In the genomic region with DNA sequence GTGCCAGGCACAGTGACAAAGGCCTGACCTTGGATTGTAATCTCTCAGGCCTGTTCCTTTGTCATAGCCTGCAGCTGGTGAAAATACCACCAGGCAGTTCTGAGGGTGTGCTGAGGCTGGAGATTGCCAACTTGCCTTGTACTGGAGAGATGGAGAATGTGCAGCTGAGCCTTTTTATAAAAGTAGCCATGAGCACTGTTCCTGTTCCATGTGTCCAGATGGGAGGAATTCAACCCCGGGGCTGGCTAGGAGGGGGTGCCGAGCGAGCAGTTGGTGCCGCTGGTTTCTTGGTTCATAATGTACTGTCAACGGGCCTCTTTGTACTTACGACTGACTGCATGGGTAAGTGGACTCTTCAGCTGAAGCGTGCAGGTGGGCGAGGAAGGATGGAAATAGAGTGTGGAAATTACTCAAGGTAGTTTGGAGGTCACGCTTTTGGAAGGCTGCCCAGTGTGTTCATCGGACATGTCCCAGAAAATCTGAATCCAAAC, we compare ENCODE assay signal across 18 mouse cellular contexts. TPM values are rescaled to one million over a fixed set of nuclear protein-coding genes. Genes with fewer than 3 reads are reported as not detected.
DNase-seq lines count a peak whose midpoint lies in the region; ATAC-seq and TF ChIP-seq lines count a peak whose summit lies in the region.
"Had no signal": no experiment of that assay in that cellular context is flagged by ENCODE, and none has a peak within 500 bp of the region (broad histone marks: within the 10 kb centered on the region; RNA-seq: fewer than 3 reads in every experiment).

No protein-coding gene starts in this region.

- no peak for TF ChIP-seq POLR2A in brain, embryonic 14.5 days (IDR thresholded peaks at IDR 0.05; ENCODE audit: borderline replicate concordance, extremely low read depth, insufficient read depth, insufficient read length, poor library complexity, severe bottlenecking)

- no peaks in the 10 kb centered on the region for H3K9me3 ChIP-seq in forebrain, embryonic 15.5 days
- no peaks in the 10 kb centered on the region for H3K9me3 ChIP-seq in forebrain, embryonic 16.5 days (ENCODE audit: control insufficient read depth, low read length)
- H3K9me3 ChIP-seq in heart, embryonic 16.5 days (replicated peaks; ENCODE audit: control insufficient read depth, low read length): 0 out of 2 replicates have a peak, but pooled peaks cover 2% of the 10 kb centered on the region
- H3K9me3 ChIP-seq in midbrain, embryonic 11.5 days (ENCODE audit: control insufficient read depth, low read length): no peaks in the 10 kb centered on the region
- H3K9me3 ChIP-seq in midbrain, embryonic 15.5 days: no peaks in the 10 kb centered on the region
- no peaks in the 10 kb centered on the region for H3K9me3 ChIP-seq in kidney, embryonic 16.5 days (ENCODE audit: low read length)
- H3K9me3 ChIP-seq: embryonic facial prominence, embryonic 15.5 days; forebrain, embryonic 12.5 days; hindbrain, embryonic 10.5 days had no signal

- 0 out of 2 replicates have a peak overlapping the region, but pooled peaks have one; percentile 5 for H3K27ac ChIP-seq in forebrain, embryonic 15.5 days (replicated peaks)
- H3K27ac ChIP-seq in forebrain, embryonic 16.5 days (ENCODE audit: low read length): no peak overlapping the region
- H3K27ac ChIP-seq in heart, embryonic 16.5 days (ENCODE audit: low read length): peak overlapping the region; percentile 63
- 0 out of 2 replicates have a peak overlapping the region, but pooled peaks have one; percentile 14 for H3K27ac ChIP-seq in midbrain, embryonic 11.5 days (ENCODE audit: low read depth, low read length)
- H3K27ac ChIP-seq in midbrain, embryonic 15.5 days: no peak overlapping the region
- no peak overlapping the region for H3K27ac ChIP-seq in kidney, embryonic 16.5 days (ENCODE audit: low read length)
- H3K27ac ChIP-seq: embryonic facial prominence, embryonic 15.5 days; forebrain, embryonic 12.5 days; gastrocnemius, adult 2 months; hindbrain, embryonic 10.5 days; kidney, postnatal 0 days; liver, embryonic 14.5 days had no signal

- no peak for ATAC-seq in forebrain, embryonic 15.5 days (replicated peaks)
- no peak for ATAC-seq in forebrain, embryonic 16.5 days
- ATAC-seq in heart, embryonic 16.5 days (replicated peaks; ENCODE audit: extremely low read depth, insufficient read depth, low FRiP score): peak; percentile 45; the same call in 1 of the 2 replicates
- no peak for ATAC-seq in midbrain, embryonic 11.5 days (ENCODE audit: low FRiP score)
- ATAC-seq in midbrain, embryonic 15.5 days (replicated peaks): no peak
- ATAC-seq in kidney, embryonic 16.5 days (ENCODE audit: low FRiP score, low TSS enrichment): no peak

- WGBS in forebrain, embryonic 15.5 days: 71% methylated on average over 10 of the region's 10 CpGs
- 68% methylated on average over 10 of the region's 10 CpGs for WGBS in forebrain, embryonic 16.5 days
- WGBS in heart, embryonic 16.5 days: 50% methylated on average over 10 of the region's 10 CpGs
- WGBS in midbrain, embryonic 11.5 days: 90% methylated on average over 10 of the region's 10 CpGs
- 81% methylated on average over 10 of the region's 10 CpGs for WGBS in midbrain, embryonic 15.5 days
- WGBS in kidney, embryonic 16.5 days: 81% methylated on average over 10 of the region's 10 CpGs

- no peak for TF ChIP-seq CTCF in brain, embryonic 14.5 days (IDR thresholded peaks at IDR 0.05; ENCODE audit: borderline replicate concordance, extremely low read depth, insufficient read depth, insufficient read length)

- no peak overlapping the region for H3K9ac ChIP-seq in forebrain, embryonic 15.5 days (replicated peaks)
- H3K9ac ChIP-seq in forebrain, embryonic 16.5 days (replicated peaks; ENCODE audit: low read depth, low read length): no peak overlapping the region
- peak overlapping the region; percentile 3 for H3K9ac ChIP-seq in heart, embryonic 16.5 days (ENCODE audit: low read length)
- H3K9ac ChIP-seq in midbrain, embryonic 11.5 days (ENCODE audit: low read length): no peak overlapping the region
- H3K9ac ChIP-seq in midbrain, embryonic 15.5 days: no peak overlapping the region
- no peak overlapping the region for H3K9ac ChIP-seq in kidney, embryonic 16.5 days (replicated peaks; ENCODE audit: low read length)
- H3K9ac ChIP-seq: embryonic facial prominence, embryonic 15.5 days; forebrain, embryonic 12.5 days; liver, embryonic 14.5 days had no signal

- H3K27me3 ChIP-seq in forebrain, embryonic 15.5 days: no peaks in the 10 kb centered on the region
- no peaks in the 10 kb centered on the region for H3K27me3 ChIP-seq in forebrain, embryonic 16.5 days (replicated peaks; ENCODE audit: control insufficient read depth, insufficient read depth, low read length)
- no peaks in the 10 kb centered on the region for H3K27me3 ChIP-seq in heart, embryonic 16.5 days (ENCODE audit: control insufficient read depth, insufficient read depth, low read length)
- H3K27me3 ChIP-seq in midbrain, embryonic 11.5 days (ENCODE audit: control insufficient read depth, insufficient read depth, low read length): no peaks in the 10 kb centered on the region
- no peaks in the 10 kb centered on the region for H3K27me3 ChIP-seq in midbrain, embryonic 15.5 days (replicated peaks)
- no peaks in the 10 kb centered on the region for H3K27me3 ChIP-seq in kidney, embryonic 16.5 days (ENCODE audit: insufficient read depth, low read length)
- H3K27me3 ChIP-seq: embryonic facial prominence, embryonic 15.5 days; forebrain, embryonic 12.5 days had no signal

- H3K4me2 ChIP-seq in forebrain, embryonic 15.5 days (replicated peaks): no peak overlapping the region
- no peak overlapping the region for H3K4me2 ChIP-seq in forebrain, embryonic 16.5 days (ENCODE audit: low read length)
- 0 out of 2 replicates have a peak overlapping the region, but pooled peaks have one; percentile 14 for H3K4me2 ChIP-seq in heart, embryonic 16.5 days (ENCODE audit: low read depth, low read length)
- H3K4me2 ChIP-seq in midbrain, embryonic 11.5 days: no peak overlapping the region
- no peak overlapping the region for H3K4me2 ChIP-seq in midbrain, embryonic 15.5 days
- no peak overlapping the region for H3K4me2 ChIP-seq in kidney, embryonic 16.5 days (replicated peaks; ENCODE audit: low read depth, low read length)
- H3K4me2 ChIP-seq: embryonic facial prominence, embryonic 15.5 days; forebrain, embryonic 12.5 days had no signal

- no peak overlapping the region for H3K4me3 ChIP-seq in forebrain, embryonic 15.5 days
- H3K4me3 ChIP-seq in forebrain, embryonic 16.5 days (replicated peaks; ENCODE audit: low read length): no peak overlapping the region
- H3K4me3 ChIP-seq in heart, embryonic 16.5 days (ENCODE audit: low read length): no peak overlapping the region
- H3K4me3 ChIP-seq in midbrain, embryonic 11.5 days (ENCODE audit: low read depth, low read length): no peak overlapping the region
- H3K4me3 ChIP-seq in midbrain, embryonic 15.5 days: no peak overlapping the region
- no peak overlapping the region for H3K4me3 ChIP-seq in kidney, embryonic 16.5 days (ENCODE audit: low read length)
- H3K4me3 ChIP-seq: embryonic facial prominence, embryonic 15.5 days; forebrain, embryonic 12.5 days; gastrocnemius, adult 2 months; hindbrain, embryonic 10.5 days had no signal

- H3K4me1 ChIP-seq in forebrain, embryonic 15.5 days: peaks cover 17% of the 10 kb centered on the region
- H3K4me1 ChIP-seq in forebrain, embryonic 16.5 days (replicated peaks; ENCODE audit: control insufficient read depth, insufficient read depth, low read length): peaks cover 10% of the 10 kb centered on the region; the same call in 1 of the 2 replicates
- peaks cover 7% of the 10 kb centered on the region for H3K4me1 ChIP-seq in heart, embryonic 16.5 days (ENCODE audit: control insufficient read depth, insufficient read depth, low read length)
- no peaks in the 10 kb centered on the region for H3K4me1 ChIP-seq in midbrain, embryonic 11.5 days (ENCODE audit: control insufficient read depth, insufficient read depth, low read length)
- H3K4me1 ChIP-seq in midbrain, embryonic 15.5 days: no peaks in the 10 kb centered on the region
- no peaks in the 10 kb centered on the region for H3K4me1 ChIP-seq in kidney, embryonic 16.5 days (ENCODE audit: insufficient read depth, low read length)
- H3K4me1 ChIP-seq: embryonic facial prominence, embryonic 15.5 days; hindbrain, embryonic 10.5 days had no signal

- no peak for DNase-seq in heart, postnatal 36 days
- DNase-seq in midbrain, embryonic 11.5 days (ENCODE audit: low spot score, missing footprints): no peak
- peak; percentile 24 for DNase-seq in brain, embryonic 14.5 days (ENCODE audit: low read depth)
- DNase-seq: B cell, adult 2 months; cerebellum, adult 11-12 months; gastrocnemius, adult 2 months; lung, postnatal 14 days; thymus, postnatal 14 days had no signal

- intact Hi-C loops in heart, postnatal 36 days (cut with DNase I): no loop called here

- H3K36me3 ChIP-seq in forebrain, embryonic 15.5 days: no peaks in the 10 kb centered on the region
- H3K36me3 ChIP-seq in forebrain, embryonic 16.5 days (ENCODE audit: control insufficient read depth, insufficient read depth): no peaks in the 10 kb centered on the region
- no peaks in the 10 kb centered on the region for H3K36me3 ChIP-seq in heart, embryonic 16.5 days (ENCODE audit: control insufficient read depth, insufficient read depth)
- H3K36me3 ChIP-seq in midbrain, embryonic 11.5 days (ENCODE audit: control insufficient read depth, insufficient read depth, low read length): no peaks in the 10 kb centered on the region
- H3K36me3 ChIP-seq in midbrain, embryonic 15.5 days (replicated peaks): no peaks in the 10 kb centered on the region
- H3K36me3 ChIP-seq in kidney, embryonic 16.5 days (ENCODE audit: insufficient read depth, low read length): no peaks in the 10 kb centered on the region
- H3K36me3 ChIP-seq: embryonic facial prominence, embryonic 15.5 days had no signal

RNA-seq across cellular contexts. Expression of a gene that starts 10.4 kb away (rescaled TPM):
- 342 and 347 TPM in 2 replicates for polyA plus RNA-seq in forebrain, embryonic 15.5 days (2015; fragmentation: Nextera tagmentation; extraction: Ambion mirVana)
- polyA plus RNA-seq in forebrain, embryonic 16.5 days (2015; fragmentation: Nextera tagmentation; extraction: Ambion mirVana): 290 and 334 TPM in 2 replicates
- 158 and 185 TPM in 2 replicates for polyA plus RNA-seq in heart, embryonic 16.5 days (2015; fragmentation: Nextera tagmentation; extraction: Ambion mirVana)
- total RNA-seq in heart, postnatal 36 days (2021): 10 to 100 TPM; 80.2 to 99.7 TPM
- polyA plus RNA-seq in midbrain, embryonic 11.5 days (2014; fragmentation: Nextera tagmentation; extraction: Ambion mirVana): 533 and 541 TPM in 2 replicates
- polyA plus RNA-seq in midbrain, embryonic 15.5 days (2015; fragmentation: Nextera tagmentation; extraction: Ambion mirVana): 229 and 241 TPM in 2 replicates
- polyA plus RNA-seq in brain, embryonic 14.5 days (2012; rRNA removed): 456 and 624 TPM in 2 replicates
- polyA plus RNA-seq in kidney, embryonic 16.5 days (2015; fragmentation: Nextera tagmentation; extraction: Ambion mirVana): 283 and 306 TPM in 2 replicates

RNA-seq across cellular contexts. Expression of a gene that starts 31.3 kb away (rescaled TPM):
- polyA plus RNA-seq in forebrain, embryonic 15.5 days (2015; fragmentation: Nextera tagmentation; extraction: Ambion mirVana): 60.6 and 61.4 TPM in 2 replicates
- polyA plus RNA-seq in forebrain, embryonic 16.5 days (2015; fragmentation: Nextera tagmentation; extraction: Ambion mirVana): 59.7 and 68.1 TPM in 2 replicates
- polyA plus RNA-seq in heart, embryonic 16.5 days (2015; fragmentation: Nextera tagmentation; extraction: Ambion mirVana): 22.3 and 24.3 TPM in 2 replicates
- 10 to 100 TPM; 45.0 to 46.7 TPM for total RNA-seq in heart, postnatal 36 days (2021)
- polyA plus RNA-seq in midbrain, embryonic 11.5 days (2014; fragmentation: Nextera tagmentation; extraction: Ambion mirVana): 82.5 and 83.6 TPM in 2 replicates
- 50.6 and 52.2 TPM in 2 replicates for polyA plus RNA-seq in midbrain, embryonic 15.5 days (2015; fragmentation: Nextera tagmentation; extraction: Ambion mirVana)
- polyA plus RNA-seq in brain, embryonic 14.5 days (2012; rRNA removed): 45.0 and 58.4 TPM in 2 replicates
- 40.2 and 44.3 TPM in 2 replicates for polyA plus RNA-seq in kidney, embryonic 16.5 days (2015; fragmentation: Nextera tagmentation; extraction: Ambion mirVana)

RNA-seq across cellular contexts. Expression of a gene that starts 49.5 kb away (rescaled TPM):
- polyA plus RNA-seq in forebrain, embryonic 15.5 days (2015; fragmentation: Nextera tagmentation; extraction: Ambion mirVana): 38.5 and 39.3 TPM in 2 replicates
- 31.8 and 43.1 TPM in 2 replicates for polyA plus RNA-seq in forebrain, embryonic 16.5 days (2015; fragmentation: Nextera tagmentation; extraction: Ambion mirVana)
- polyA plus RNA-seq in heart, embryonic 16.5 days (2015; fragmentation: Nextera tagmentation; extraction: Ambion mirVana): 23.5 and 25.6 TPM in 2 replicates
- 100 to 1,000 TPM; 340 to 392 TPM for total RNA-seq in heart, postnatal 36 days (2021)
- polyA plus RNA-seq in midbrain, embryonic 11.5 days (2014; fragmentation: Nextera tagmentation; extraction: Ambion mirVana): 20.5 and 22.6 TPM in 2 replicates
- 65.3 and 65.8 TPM in 2 replicates for polyA plus RNA-seq in midbrain, embryonic 15.5 days (2015; fragmentation: Nextera tagmentation; extraction: Ambion mirVana)
- polyA plus RNA-seq in brain, embryonic 14.5 days (2012; rRNA removed): 227 and 321 TPM in 2 replicates
- 21.0 and 23.5 TPM in 2 replicates for polyA plus RNA-seq in kidney, embryonic 16.5 days (2015; fragmentation: Nextera tagmentation; extraction: Ambion mirVana)

Comparison
In these comparisons a context has a peak if more than half of its experiments do, and no peak if none do; other contexts are left out.
1. H3K27ac ChIP-seq: peak in forebrain, embryonic 15.5 days (single experiment), heart, embryonic 16.5 days (single experiment) and midbrain, embryonic 11.5 days (single experiment); none in forebrain, embryonic 16.5 days (single experiment), midbrain, embryonic 15.5 days (single experiment) and kidney, embryonic 16.5 days (single experiment).